Mouse (Mus musculus) heart, adult 2 months (tissue): ENCODE results near the gene Hspb9.

Source experiments
- EP300 ChIP-seq: fragments of 200-500 bp; IDR thresholded peaks from 2 replicates; pipeline ENCODE4 v1.6.1; 2011; ENCODE audit warnings: low read depth, low read length, control low read depth; ENCODE audit not compliant: insufficient read depth
- POLR2A ChIP-seq: fragments of 200-500 bp; IDR thresholded peaks from 2 replicates; pipeline ENCODE4 v1.6.1; 2011; ENCODE audit warnings: mild to moderate bottlenecking, low read depth, low read length, control low read depth; ENCODE audit not compliant: insufficient read depth

DNA sequence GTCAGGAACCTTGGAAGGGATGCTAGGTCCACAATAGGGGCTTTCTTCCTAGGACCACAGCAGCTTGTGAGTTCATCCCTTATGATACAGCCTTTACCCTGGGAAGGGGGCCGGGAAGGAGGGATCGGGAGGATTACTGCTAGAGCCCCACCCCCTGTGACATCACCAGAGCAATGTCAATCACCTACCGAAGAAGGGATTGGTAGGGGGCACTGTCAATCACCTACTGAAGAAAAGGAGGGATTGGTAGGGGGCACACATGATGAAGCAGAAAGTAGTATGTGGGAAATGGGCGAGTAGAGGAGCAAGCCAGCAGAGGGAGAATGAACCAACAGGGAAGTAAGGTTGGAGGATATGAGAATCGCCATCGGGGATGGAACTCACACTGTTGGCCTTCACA, 42.8 kb downstream of the Hspb9 start:
- no peak for TF ChIP-seq POLR2A
- no peak for TF ChIP-seq EP300
